Mouse (Mus musculus) T-helper 17 cell (primary cell): ENCODE data around the gene Ier5.

Source experiments
- in situ Hi-C, 2 experiments: fragments of 300-600 bp; cut with MboI, MseI; formaldehyde crosslinking; loops; 1 replicate in 1 of 2; 2 replicates in 1 of 2; pipeline ENCODE4 v1.15.1; 2025; ENCODE audit warnings: high pct_unique_total_duplicates in 2 of 2

Gene Ier5

DNA sequence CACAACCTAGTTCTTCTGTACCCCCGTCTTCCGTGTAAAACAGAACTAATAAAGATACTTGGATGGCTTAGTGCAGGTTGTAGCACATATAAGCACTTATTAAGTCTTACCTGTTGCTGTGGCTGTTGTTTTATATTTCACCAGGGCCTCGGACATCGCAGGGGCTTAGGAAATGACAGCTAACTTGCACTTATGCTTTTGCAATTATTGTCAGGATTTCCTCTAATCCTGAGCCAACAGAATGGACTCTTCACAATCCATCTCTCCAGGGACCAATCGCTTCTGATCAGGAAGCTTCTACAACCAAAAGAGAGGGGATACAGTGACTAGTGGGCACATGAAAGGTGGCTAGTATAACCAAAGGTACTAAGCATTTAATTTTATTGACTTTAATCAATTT is 4.6 kb upstream of the Ier5 start:
- in situ Hi-C loops: loop anchor here (5.0 kb wide), 2 partner anchors 33 to 53 kb away; partner anchors contain the start of gene Stx6 (in 1 of the 2)

DNA sequence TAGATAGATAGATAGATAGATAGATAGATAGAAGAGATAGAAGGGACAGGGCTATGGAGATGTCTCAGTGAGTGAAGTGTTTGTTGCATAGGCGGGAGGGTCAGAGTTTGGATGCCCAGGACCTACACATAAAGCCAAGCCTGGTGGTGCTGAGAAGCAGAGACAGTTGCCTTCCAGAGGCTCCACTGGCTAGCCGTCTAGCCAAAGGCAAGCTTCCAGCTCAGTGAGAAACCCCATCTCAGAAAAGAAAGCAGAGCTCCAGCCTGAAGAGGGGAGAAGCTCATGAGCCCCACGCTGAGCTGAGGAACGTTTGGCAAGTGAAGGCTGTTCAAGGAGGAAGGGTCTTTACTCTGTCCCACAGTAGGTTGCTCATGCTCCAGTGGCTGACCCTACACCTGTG is 3.2 kb upstream of the Ier5 start:
- in situ Hi-C loops: loop anchor here (5.0 kb wide), 2 partner anchors 35 to 55 kb away; partner anchors contain the start of gene Stx6 (in 1 of the 2)

DNA sequence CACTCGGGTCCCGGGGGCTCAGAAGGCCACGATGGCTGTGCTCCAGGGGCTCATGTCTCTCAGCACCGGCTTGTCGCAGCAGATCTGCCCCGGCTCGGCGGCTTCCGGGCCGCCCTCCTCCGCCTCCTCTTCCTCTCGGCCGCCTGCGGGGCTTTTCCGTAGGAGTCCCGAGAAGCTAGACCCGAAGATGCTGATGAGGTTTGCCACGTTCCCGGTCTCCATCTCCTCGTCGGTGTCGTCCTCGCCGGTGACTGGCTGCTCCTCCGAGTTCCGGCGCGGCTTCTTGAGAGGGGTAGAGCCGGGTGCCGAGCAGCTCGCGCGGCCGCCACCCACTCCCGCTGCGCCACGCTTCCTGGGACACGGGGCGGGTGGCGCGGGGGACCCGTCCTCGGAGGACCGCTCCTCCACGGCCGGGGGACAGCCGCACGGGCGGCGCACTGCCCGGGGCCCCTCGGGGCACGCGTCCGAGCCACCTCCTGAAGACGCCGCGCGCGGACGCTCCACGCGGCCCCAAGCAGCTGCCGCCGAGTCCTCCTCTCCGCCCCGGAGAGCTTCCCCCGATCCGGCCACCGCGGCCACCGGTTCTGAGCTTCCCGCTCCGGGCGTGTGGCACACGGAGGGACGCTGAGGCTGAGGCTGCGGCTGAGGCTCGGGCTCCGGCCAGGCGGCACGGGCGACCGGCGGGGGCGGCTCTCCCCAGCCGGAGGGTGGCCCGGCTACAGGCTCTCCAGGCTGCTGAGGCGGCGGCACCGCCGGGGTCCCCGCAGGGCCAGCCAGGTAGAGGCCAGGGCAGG is 753 bp downstream of the Ier5 start:
- in situ Hi-C loops: loop anchor here in 1 of 2 experiments (5.0 kb wide), 2 partner anchors 46 to 119 kb away; no protein-coding TSS in a partner anchor

DNA sequence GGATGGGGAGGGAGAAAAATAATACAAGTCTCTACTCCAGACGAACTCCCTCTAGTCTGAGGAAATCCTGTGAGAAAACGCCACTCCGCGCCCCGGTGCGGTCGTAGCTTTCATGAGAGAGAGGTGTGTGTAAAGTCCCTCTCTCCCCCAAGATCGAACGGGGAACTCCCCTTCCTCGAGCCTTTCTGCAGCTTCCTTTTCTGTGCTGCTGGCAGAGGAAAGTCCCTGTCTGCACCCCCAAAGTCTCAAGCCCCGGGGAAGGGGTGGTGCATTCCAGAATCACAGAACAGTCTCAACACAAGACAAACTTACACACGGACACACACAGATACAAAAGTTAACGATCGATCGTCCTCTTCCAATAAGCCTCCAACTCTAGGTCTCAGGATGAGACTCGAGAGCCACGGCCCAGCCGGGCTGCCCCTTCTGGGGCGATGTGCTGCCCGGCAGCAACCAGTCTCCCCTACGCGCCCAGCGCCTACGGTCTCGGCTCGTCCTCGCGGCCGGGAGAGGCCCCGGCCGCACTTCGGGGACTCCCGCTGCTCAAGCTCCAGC is 1.4 kb downstream of the Ier5 start:
- in situ Hi-C loops: loop anchor here in 1 of 2 experiments (5.0 kb wide), 2 partner anchors 46 to 119 kb away; no protein-coding TSS in a partner anchor

DNA sequence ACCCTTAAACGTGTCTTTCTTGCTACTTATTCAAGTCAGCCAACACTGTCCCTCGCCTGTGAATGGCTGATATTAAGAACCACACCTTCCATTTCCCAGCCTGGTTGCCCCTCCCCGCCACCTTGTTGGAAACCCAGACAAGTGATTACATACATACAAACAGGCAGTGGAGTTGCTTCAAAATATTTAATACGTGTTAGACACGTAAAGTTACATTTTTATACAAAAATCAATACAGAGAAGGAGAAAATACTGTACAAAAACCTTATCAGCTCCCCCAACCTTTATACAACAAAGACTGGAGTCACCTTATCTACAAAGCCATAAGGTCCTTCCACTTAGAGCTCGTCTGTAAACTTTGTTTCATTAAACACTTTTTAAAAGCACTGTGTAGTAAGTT is 2.1 kb downstream of the Ier5 start:
- in situ Hi-C loops: loop anchor here in 1 of 2 experiments (5.0 kb wide), 2 partner anchors 45 to 120 kb away; no protein-coding TSS in a partner anchor

DNA sequence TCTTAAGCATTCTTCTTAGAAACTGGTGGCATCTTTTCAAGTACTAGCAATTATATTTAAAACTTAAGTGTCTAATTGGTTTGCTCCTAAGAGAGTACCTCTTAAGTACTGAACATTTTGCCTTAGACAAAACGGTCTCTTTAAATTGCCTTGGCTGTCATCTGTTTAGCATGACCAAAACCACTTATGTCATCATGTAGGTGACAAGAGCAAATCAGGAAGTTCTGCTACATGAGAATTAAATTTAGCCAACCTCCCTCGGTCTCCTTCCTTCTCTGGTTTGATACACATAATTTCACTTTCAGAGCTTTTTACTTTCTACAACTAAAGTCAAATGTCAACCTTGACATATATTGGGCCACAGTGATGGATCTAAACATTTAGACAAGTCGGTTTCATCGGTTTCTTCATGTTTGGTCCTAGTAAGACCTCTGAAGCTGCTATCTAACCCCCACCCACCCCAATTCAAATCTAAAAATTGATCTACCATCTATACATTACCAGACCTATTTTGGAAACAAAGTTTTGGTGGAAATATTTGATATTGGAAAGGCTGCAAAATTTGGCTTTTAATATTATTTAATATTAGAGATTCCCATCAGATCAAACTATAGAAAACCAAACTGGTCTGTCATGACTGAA is 2.7 kb downstream of the Ier5 start:
- in situ Hi-C loops: loop anchor here in 1 of 2 experiments (5.0 kb wide), 2 partner anchors 44 to 121 kb away; no protein-coding TSS in a partner anchor

DNA sequence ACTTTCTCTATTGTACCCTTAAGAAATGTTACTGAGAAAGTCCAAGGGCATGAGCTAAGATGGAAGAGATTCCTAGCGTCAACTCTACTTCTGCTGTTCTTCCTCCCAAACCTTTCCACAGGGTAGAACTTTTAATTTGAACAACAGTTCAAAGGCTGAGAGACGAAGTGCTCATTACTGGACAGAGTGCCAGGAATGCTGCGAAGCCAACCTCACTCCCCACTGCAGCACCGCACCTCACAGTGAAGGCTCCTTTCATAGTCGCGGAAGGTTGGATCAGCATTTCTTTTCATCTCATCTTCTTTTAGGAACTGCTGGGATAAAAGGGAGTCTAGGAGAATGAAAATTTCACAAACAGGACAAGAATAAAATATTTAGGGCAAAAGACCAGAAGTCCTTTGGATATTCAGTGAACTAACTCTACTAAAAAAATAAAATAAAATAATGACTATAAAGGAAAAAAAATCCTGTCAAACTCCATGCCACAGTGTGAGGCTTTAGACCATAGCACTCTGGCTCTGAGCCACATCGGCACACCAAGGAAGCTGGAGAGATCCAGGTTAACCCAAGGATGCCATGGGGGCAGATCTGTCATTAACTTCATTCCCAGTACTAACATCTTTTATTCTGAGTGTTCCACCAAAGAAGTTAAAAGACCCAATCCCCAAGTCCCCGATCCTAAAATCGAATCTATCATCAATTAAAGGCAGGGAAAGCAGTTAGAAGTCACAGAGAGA is 5.3 kb downstream of the Ier5 start:
- in situ Hi-C loops: no loop called here

DNA sequence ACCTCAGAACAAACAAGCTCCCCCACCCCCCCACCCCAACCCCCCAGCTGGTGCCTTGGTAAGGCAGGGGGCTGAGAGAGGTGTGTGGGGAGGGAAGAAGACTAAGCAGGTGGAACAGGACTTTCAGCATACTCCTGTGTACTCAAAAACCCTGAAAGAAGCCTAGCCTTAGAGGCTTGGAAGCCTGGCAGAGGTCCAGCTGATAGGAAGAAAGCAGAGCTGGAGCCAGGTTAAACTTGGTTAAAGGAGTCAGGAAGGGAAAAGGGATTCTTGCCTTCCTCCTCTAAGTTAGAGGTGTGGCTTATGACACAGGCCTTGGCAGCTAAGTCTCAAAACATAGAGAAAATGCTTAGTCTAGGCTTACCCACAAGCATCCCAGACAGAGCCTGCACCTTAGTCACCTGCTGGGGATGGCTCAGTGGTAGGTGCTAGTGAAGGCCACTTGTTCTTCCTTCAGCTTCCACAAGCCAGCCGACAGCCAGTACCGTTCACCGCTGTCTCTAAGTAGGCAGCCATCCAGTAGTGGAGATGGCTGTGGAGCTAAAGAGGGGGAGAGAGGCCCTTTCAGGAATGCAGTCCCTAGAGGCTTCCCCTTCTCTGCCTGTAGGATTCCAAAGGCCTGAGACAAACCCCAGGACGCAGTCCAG is 6.2 kb downstream of the Ier5 start:
- in situ Hi-C loops: no loop called here

DNA sequence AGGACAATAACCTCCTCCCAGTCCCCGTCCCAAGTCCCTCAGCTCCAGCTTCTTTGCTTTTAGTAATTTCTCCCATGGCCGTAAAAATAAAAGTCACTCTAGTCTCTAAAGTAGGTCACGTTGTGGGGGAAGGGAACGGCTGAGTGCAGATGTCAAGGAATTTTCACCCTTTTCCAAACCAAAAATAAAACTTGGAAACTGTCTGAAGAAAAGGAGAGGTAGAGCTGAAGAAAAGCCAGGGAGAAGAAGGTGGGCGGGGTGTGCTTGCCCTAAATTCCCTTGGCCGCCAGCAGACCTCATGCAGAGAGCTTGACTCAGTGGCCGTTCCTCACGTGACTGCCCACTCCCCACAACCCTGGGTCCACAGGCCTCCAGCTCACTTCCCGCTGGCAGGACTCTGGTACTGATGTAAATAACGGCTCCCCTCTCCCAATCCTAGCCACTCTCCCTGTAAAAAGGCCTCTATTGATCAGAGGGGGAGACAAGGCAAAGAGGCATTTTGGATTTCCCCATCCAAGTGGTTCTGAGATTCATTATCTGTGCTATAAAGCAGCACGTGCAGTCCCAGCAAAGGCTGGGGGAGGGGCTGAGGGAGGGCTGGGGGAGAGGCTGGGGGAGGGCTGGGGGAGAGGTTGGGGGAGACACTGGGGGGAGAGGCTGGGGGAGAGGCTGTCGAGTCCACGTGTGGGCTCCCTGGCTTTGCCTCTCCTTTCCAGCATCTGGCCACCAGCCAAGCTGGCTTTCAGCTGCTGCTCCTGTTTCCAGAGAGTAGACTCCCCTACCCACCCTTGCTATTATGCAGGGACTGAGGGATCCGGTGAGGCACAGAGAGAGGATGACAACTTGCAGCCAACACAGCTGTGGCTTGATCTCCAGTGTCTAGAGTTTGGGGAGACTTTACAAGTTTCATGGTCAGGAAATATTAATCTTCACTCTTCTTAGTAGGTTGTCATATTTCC is 7.3 kb downstream of the Ier5 start:
- in situ Hi-C loops: no loop called here

DNA sequence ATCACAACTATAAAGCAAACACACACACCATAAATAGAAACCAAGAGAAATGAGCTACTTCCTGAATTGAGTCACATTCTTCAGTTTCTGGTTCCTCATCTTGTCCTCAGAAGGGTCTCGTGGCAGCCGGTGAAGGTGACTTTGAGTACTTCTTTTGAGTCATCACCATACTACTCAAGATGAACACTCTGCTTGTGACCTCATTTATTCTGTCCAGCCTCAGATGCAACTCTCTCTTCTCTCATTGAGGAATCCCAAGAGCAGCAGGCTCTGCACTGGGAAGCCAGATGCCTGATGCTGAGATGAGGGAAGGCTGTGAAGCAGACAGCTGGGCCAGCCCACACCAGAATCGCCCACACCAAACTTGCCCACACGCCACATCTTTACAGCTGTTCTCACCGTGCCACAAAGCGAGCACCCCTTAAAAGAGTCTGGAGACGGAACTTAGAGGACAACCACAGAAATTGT is 8.0 kb downstream of the Ier5 start:
- in situ Hi-C loops: no loop called here

DNA sequence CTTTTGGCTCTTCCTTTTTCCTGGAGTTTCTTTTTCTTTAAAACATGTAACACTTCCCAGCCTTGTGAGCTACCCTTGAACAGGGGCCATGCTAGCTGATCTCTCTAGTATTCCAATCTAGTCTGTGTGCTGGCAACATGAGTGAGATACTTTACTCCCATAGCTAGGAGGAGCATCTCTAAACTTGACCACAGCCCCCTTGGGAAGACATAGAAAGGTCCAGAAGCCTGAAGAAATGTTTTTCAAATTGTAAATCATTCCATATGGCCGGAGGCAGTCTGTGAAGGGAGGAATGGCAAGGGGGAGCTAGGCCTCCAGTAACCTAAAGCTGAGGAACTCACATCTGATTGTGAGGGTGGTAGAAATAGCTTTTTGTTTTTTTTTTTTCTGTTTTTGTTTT is 8.7 kb downstream of the Ier5 start:
- in situ Hi-C loops: no loop called here

DNA sequence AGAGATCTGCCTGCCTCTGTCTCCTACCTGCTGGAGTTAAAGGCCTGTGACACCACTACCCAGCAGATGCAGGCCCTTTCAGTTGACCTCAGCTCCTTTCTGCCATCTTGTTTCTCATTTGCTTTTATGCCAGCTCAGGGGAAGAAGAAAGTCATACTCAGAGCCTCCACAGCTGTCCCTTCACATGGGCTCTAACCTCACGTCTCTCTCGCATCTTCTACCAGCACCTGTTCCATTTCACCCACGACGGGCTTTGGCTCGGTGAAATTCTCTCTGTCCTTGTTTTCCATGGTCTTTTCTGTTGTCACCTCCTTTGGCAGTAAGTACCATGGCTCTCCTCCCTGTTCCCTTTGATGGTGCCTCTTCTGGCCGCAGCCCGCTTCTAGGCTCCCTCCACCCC is 9.1 kb downstream of the Ier5 start:
- in situ Hi-C loops: no loop called here

DNA sequence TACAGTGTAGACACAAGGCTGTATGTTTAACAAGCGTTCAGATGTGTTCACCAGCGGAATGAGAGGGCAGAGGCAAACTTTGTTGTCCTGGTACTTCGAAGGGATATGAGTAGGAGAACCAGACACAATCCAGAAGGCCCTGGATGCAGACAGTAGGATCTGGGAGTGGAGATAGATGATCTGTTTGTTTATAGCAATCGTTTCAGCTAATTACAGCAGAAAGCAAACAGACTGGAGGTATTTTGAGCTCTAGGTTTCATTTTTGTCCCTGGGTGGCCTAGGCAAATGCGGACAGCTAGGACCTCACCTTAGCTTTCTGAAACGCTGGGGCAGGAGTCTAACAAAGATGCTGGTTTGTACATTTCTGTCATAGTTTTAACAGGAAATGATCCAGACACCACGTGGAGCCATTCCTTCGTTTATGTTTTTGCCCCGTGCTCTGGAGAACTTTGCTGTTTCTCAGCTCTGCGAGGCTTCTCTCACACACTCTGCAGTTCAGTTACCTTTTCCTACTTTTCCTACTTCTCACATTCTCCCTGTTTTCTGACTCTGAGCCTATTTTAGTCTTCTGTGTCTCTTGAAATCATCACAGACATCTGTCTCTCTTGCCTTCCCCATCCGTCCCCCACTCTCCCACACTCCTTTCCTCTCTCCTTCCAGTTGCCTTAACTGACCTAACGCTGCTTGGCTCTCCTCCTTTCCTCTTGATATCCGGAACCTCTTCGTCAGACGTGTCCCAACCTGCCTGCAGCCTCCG is 10.4 kb downstream of the Ier5 start:
- in situ Hi-C loops: loop anchor here in 1 of 2 experiments (5.0 kb wide), 1 partner anchor 37 kb away; no protein-coding TSS in a partner anchor

DNA sequence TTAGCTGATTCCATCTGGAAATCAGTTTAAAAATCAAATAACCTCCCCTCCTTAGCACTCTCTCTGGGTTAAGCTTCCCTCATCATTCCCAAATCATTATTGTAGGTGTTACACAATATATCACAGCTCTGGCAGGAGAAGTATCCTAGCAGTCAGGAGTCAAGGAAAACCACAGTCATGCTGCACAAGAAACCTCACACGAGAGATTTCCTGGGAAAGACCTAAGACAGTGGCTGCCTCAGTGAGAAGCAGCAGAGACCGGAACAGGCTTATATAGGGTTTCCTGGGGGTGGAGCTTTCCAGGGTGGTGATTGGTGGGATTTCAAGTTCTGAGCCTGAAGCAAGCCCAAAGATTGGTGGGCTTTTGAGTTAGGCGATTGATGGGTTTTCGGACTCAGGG is 11.4 kb downstream of the Ier5 start:
- in situ Hi-C loops: loop anchor here in 1 of 2 experiments (5.0 kb wide), 1 partner anchor 36 kb away; no protein-coding TSS in a partner anchor

DNA sequence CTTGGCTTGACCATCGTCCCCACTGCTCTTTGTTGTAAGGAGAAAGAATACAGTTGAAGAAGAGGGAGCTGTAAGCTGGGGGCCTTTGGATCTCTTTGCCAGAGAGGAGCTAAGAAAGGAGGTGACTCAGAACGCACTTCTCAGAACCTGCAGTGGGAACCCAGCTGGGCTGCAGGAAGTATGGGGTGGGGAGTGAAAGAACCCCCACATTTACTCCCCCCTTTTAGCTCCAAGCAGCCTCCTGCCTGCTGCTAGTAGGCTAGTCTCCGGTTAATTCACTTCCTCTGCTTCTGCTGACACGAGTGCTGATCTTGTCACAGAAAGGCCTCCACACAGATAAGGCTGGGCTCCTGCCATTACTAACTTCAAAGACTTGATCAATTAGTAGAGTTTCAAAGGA is 12.5 kb downstream of the Ier5 start:
- in situ Hi-C loops: loop anchor here in 1 of 2 experiments (5.0 kb wide), 1 partner anchor 35 kb away; no protein-coding TSS in a partner anchor

DNA sequence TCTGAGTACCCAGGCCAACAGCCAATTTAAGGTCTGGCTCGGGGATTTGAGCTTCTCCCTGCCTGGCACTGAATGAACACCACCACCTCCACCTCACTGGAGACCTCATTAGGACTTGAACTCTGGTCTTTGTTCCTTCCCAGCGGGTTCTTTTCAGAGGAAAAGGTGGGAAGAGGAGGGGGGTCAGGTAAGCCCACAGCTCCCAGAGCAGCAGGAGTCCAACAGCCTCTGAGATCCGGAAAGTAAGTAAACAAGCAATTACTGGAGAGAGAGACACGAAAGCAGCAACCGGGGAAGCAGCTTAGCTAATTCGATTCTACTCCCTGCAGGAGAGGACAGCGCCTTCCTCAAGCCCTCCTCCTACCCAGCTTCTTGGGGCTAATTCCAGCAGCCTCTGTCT is 13.0 kb downstream of the Ier5 start:
- in situ Hi-C loops: loop anchor here in 1 of 2 experiments (5.0 kb wide), 1 partner anchor 34 kb away; no protein-coding TSS in a partner anchor

DNA sequence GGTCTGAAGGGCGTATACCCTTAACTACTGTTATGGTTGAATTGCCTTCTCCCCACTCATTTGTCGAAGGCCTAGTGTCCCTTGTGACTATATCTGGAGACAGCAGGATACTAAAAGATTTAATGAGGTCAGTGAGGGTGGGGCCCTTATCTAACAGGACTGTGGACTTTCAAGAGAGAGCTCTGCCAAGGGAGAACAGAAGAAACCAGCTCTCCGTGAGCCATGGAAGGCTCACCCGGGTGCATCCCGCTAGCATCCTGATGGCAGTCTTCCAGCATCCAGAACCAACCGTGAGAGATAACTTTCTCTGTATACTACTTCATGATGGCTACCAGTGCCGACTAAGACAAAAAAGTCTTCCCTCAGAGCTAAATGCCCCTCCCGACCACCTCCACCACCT is 14.6 kb downstream of the Ier5 start:
- in situ Hi-C loops: loop anchor here in 1 of 2 experiments (5.0 kb wide), 1 partner anchor 33 kb away; no protein-coding TSS in a partner anchor
